Mouse (Mus musculus) neural tube, embryonic 12.5 days (tissue): ENCODE results near the gene Mfap1b. TPM values are rescaled to one million over a fixed set of nuclear protein-coding genes. Genes with fewer than 3 reads are reported as not detected.

Experiments
- ATAC-seq: fragments of 200-750 bp; cut with Nextera tagmentation; 2 replicates; pipeline ENCODE4 v1.8.0; 2017; ENCODE audit warnings: low read depth, mild to moderate bottlenecking, moderate TSS enrichment, moderate library complexity; ENCODE audit not compliant: low FRiP score
- H3K27ac ChIP-seq: fragments of 300-500 bp; sonication (generic); 2 replicates; pipeline ENCODE4 v1.5.1; 2016
- H3K27me3 ChIP-seq: fragments of 300-500 bp; sonication (generic); replicated peaks from 2 replicates; pipeline ENCODE4 v1.6.1; 2016; ENCODE audit warnings: mild to moderate bottlenecking
- H3K36me3 ChIP-seq: fragments of 300-500 bp; sonication (generic); 2 replicates; pipeline ENCODE4 v1.6.1; 2016; ENCODE audit warnings: mild to moderate bottlenecking
- H3K4me1 ChIP-seq: fragments of 300-500 bp; sonication (generic); 2 replicates; pipeline ENCODE4 v1.6.1; 2016
- H3K4me2 ChIP-seq: fragments of 300-500 bp; sonication (generic); replicated peaks from 2 replicates; pipeline ENCODE4 v1.6.1; 2016; ENCODE audit warnings: mild to moderate bottlenecking
- H3K4me3 ChIP-seq: fragments of 300-500 bp; sonication (generic); 2 replicates; pipeline ENCODE4 v1.5.1; 2016
- H3K9ac ChIP-seq: fragments of 300-500 bp; sonication (generic); 2 replicates; pipeline ENCODE4 v1.6.1; 2016; ENCODE audit warnings: mild to moderate bottlenecking
- H3K9me3 ChIP-seq: fragments of 300-500 bp; sonication (generic); 2 replicates; pipeline ENCODE4 v1.6.1; 2016; ENCODE audit warnings: mild to moderate bottlenecking
- WGBS: fragments of 180-500 bp; shearing (Covaris S2); methylation state at CpG from one replicate; pipeline ENCODE4 v1.1.7; 2016; 5-methylcytosine and 5-hydroxymethylcytosine counted together
- microRNA-seq: library from miRNA; unstranded; fragments of <30 nt; microRNA quantifications from one replicate; pipeline ENCODE4, GENCODE M21; 2017
- polyA plus RNA-seq: library from polyadenylated mRNA; unstranded; fragments of >200 nt; fragmentation: Nextera tagmentation; extraction: Ambion mirVana; gene quantifications from 2 replicates; pipeline ENCODE4 v1.2.1, GENCODE M21; 2016

Mfap1b gene
- polyA plus RNA-seq, 1 experiment from 2014 or later: 77.8 TPM

- H3K27ac ChIP-seq: no peak overlapping the region
- no peak for ATAC-seq
Observed at GRCm38 (mm10) chr2:121415591-121415990, 58.3 kb downstream of the Mfap1b start.

GRCm38 (mm10) chr2:121415103-121415502 lies 58.8 kb downstream of the Mfap1b start:
- ATAC-seq: no peak
- peak overlapping the region; percentile 97 for H3K4me3 ChIP-seq
- H3K27ac ChIP-seq: no peak overlapping the region
- H3K36me3 ChIP-seq: peaks cover 17% of the 10 kb centered on the region; the same call in 1 of the 2 replicates
- no peaks in the 10 kb centered on the region for H3K9me3 ChIP-seq
- H3K4me1 ChIP-seq: peaks cover 22% of the 10 kb centered on the region
- H3K9ac ChIP-seq: peak overlapping the region; percentile 98; the same call in 1 of the 2 replicates
- WGBS: 48% methylated on average over 3 of the region's 3 CpGs
- peak overlapping the region; percentile 71 for H3K4me2 ChIP-seq
- no peaks in the 10 kb centered on the region for H3K27me3 ChIP-seq

More at GRCm38 (mm10) chr2:121415591-121415990, 58.3 kb downstream of the Mfap1b start:
- H3K36me3 ChIP-seq: peaks cover 18% of the 10 kb centered on the region; the same call in 1 of the 2 replicates
- H3K27me3 ChIP-seq: no peaks in the 10 kb centered on the region
- 90% methylated on average over 3 of the region's 3 CpGs for WGBS
- H3K9ac ChIP-seq: peak overlapping the region; percentile 98; the same call in 1 of the 2 replicates
- H3K9me3 ChIP-seq: no peaks in the 10 kb centered on the region
- H3K4me2 ChIP-seq: peak overlapping the region; percentile 71
- peaks cover 22% of the 10 kb centered on the region for H3K4me1 ChIP-seq
- H3K4me3 ChIP-seq: peak overlapping the region; percentile 97; the same call in 1 of the 2 replicates

GRCm38 (mm10) chr2:121414139-121414685 lies 59.7 kb downstream of the Mfap1b start:
- peak overlapping the region; percentile 92 for H3K27ac ChIP-seq
- peaks cover 22% of the 10 kb centered on the region for H3K4me1 ChIP-seq
- H3K36me3 ChIP-seq: peaks cover 17% of the 10 kb centered on the region; the same call in 1 of the 2 replicates
- H3K9ac ChIP-seq: peak overlapping the region; percentile 98
- peak overlapping the region; percentile 97 for H3K4me3 ChIP-seq
- no peaks in the 10 kb centered on the region for H3K9me3 ChIP-seq
- H3K4me2 ChIP-seq: peak overlapping the region; percentile 71
- H3K27me3 ChIP-seq: no peaks in the 10 kb centered on the region
- peak; percentile 52 for ATAC-seq
- WGBS: 1% methylated on average over 32 of the region's 32 CpGs

GRCm38 (mm10) chr2:121413387-121414042 lies 60.4 kb downstream of the Mfap1b start, which contains the start of the genes Pdia3 and Catsper2:
Gene Pdia3, plus strand, starts transcription at chr2:121413775.
Gene Catsper2, minus strand, starts transcription at chr2:121413792.
- Histone ChIP-seq H3K9ac (peak within 1 kb of the TSS; percentile 98), H3K27ac (peak within 1 kb of the TSS; percentile 92), H3K27me3 (no peaks in the 10 kb centered on the region), H3K4me2 (peak within 1 kb of the TSS; percentile 71), H3K9me3 (no peaks in the 10 kb centered on the region), H3K4me3 (peak within 1 kb of the TSS; percentile 97), H3K4me1 (peaks cover 22% of the 10 kb centered on the region), H3K36me3 (peaks cover 13% of the 10 kb centered on the region; the same call in 1 of the 2 replicates)
- peak; percentile 99 for ATAC-seq
- WGBS: under 1% methylated on average over 68 of the region's 68 CpGs

- Histone ChIP-seq H3K4me3 (peak overlapping the region; percentile 97), H3K9me3 (no peaks in the 10 kb centered on the region), H3K4me1 (peaks cover 22% of the 10 kb centered on the region), H3K36me3 (peaks cover 9% of the 10 kb centered on the region; the same call in 1 of the 2 replicates), H3K27me3 (no peaks in the 10 kb centered on the region), H3K4me2 (peak overlapping the region; percentile 71), H3K27ac (peak overlapping the region; percentile 92), H3K9ac (peak overlapping the region; percentile 98)
- 12% methylated on average over 4 of the region's 4 CpGs for WGBS
- no peak for ATAC-seq
Observed at GRCm38 (mm10) chr2:121412843-121413386, 61.0 kb downstream of the Mfap1b start.

Small RNAs within 50 kb of the gene (microRNA-seq; reads per million reads assigned to microRNA genes)
- gene Gm22953: not detected

Other genes with a start within 250 kb of the Mfap1b start
- gene Trp53bp1, start 202.7 kb downstream of the Mfap1b start, polyA plus RNA-seq: 177 and 178 TPM in 2 replicates
- gene Map1a, start 184.5 kb downstream of the Mfap1b start, polyA plus RNA-seq: 10.3 and 12.6 TPM in 2 replicates
- 13.0 and 13.1 TPM in 2 replicates for gene Ppip5k1, start 118.7 kb downstream of the Mfap1b start, polyA plus RNA-seq
- 19.6 and 19.7 TPM in 2 replicates for gene Ckmt1, start 116.4 kb downstream of the Mfap1b start, polyA plus RNA-seq
- gene Strc, start 86.9 kb downstream of the Mfap1b start, polyA plus RNA-seq: not detected in 2 replicates
- 497 and 518 TPM in 2 replicates for gene Pdia3, start 60.3 kb downstream of the Mfap1b start, polyA plus RNA-seq
- 4.1 and 4.5 TPM in 2 replicates for gene Catsper2, start 60.3 kb downstream of the Mfap1b start, polyA plus RNA-seq
- 2.4 and 2.5 TPM in 2 replicates for gene Ell3, start 29.8 kb downstream of the Mfap1b start, polyA plus RNA-seq
- 470 and 490 TPM in 2 replicates for gene Serf2, start 24.9 kb downstream of the Mfap1b start, polyA plus RNA-seq
- gene Hypk, start 20.8 kb downstream of the Mfap1b start, polyA plus RNA-seq: 97.6 and 113 TPM in 2 replicates
- 0.46 and 0.79 TPM in 2 replicates for gene Serinc4, start 17.3 kb downstream of the Mfap1b start, polyA plus RNA-seq
- 32.0 and 35.3 TPM in 2 replicates for gene Mfap1a, start 32.6 kb upstream of the Mfap1b start, polyA plus RNA-seq
- gene Wdr76, start 32.7 kb upstream of the Mfap1b start, polyA plus RNA-seq: 8.1 and 8.5 TPM in 2 replicates